Mouse (Mus musculus): Measurements from ENCODE around the gene Gm9040. TPM values are rescaled to one million over a fixed set of nuclear protein-coding genes. Genes with fewer than 3 reads are reported as not detected.
"Not testable (repeated sequence)": the region's sequence is repeated elsewhere in the genome, so short reads cannot be mapped to it uniquely, and the experiment has no call there.

The Gm9040 gene
- polyA plus RNA-seq (2015; fragmentation: Nextera tagmentation; extraction: Ambion mirVana), result not detected in 2 replicates

- no CpG with 5 or more reads among the region's 11 CpGs for WGBS
- not testable (repeated sequence) for H3K9me3 ChIP-seq (ENCODE audit: control insufficient read depth, low read length); H3K27me3 ChIP-seq (replicated peaks; ENCODE audit: control insufficient read depth, insufficient read depth, low read length); H3K36me3 ChIP-seq (ENCODE audit: control insufficient read depth, insufficient read depth, low read length); H3K4me2 ChIP-seq (ENCODE audit: low read length); H3K4me3 ChIP-seq (ENCODE audit: low read length); ATAC-seq; H3K4me1 ChIP-seq (ENCODE audit: control insufficient read depth, insufficient read depth, low read depth, low read length); H3K9ac ChIP-seq (ENCODE audit: low read depth, low read length); H3K27ac ChIP-seq (ENCODE audit: low read depth, low read length)
Observed at GRCm38 (mm10) chr10:118326869-118327268, at the start of gene Gm9040. Gm9040 (minus strand) TSS chr10:118326969.

- 0 out of 2 replicates have a peak overlapping the region, but pooled peaks have one; percentile 4 for H3K4me3 ChIP-seq (ENCODE audit: low read length)
- no peaks in the 10 kb centered on the region for H3K4me1 ChIP-seq (ENCODE audit: control insufficient read depth, insufficient read depth, low read depth, low read length)
- H3K9me3 ChIP-seq (ENCODE audit: control insufficient read depth, low read length), result no peaks in the 10 kb centered on the region
- WGBS, result 4% methylated on average over 10 of the region's 10 CpGs
- peak overlapping the region; percentile 45 for H3K4me2 ChIP-seq (ENCODE audit: low read length)
- H3K27me3 ChIP-seq (replicated peaks; ENCODE audit: control insufficient read depth, insufficient read depth, low read length), result no peaks in the 10 kb centered on the region
- no peaks in the 10 kb centered on the region for H3K36me3 ChIP-seq (ENCODE audit: control insufficient read depth, insufficient read depth, low read length)
- H3K9ac ChIP-seq (ENCODE audit: low read depth, low read length), result no peak overlapping the region; the same call in none of the 2 replicates
- no peak overlapping the region for H3K27ac ChIP-seq (ENCODE audit: low read depth, low read length)
- ATAC-seq, result peak; percentile 95
Observed at GRCm38 (mm10) chr10:118370443-118370842, 43.7 kb upstream of the Gm9040 start.

- H3K9me3 ChIP-seq (ENCODE audit: control insufficient read depth, low read length), result no peaks in the 10 kb centered on the region
- H3K36me3 ChIP-seq (ENCODE audit: control insufficient read depth, insufficient read depth, low read length), result no peaks in the 10 kb centered on the region
- no peak for ATAC-seq
- no peak overlapping the region for H3K9ac ChIP-seq (ENCODE audit: low read depth, low read length)
- no peak overlapping the region for H3K4me2 ChIP-seq (ENCODE audit: low read length)
- H3K27ac ChIP-seq (ENCODE audit: low read depth, low read length), result no peak overlapping the region
- no peaks in the 10 kb centered on the region for H3K4me1 ChIP-seq (ENCODE audit: control insufficient read depth, insufficient read depth, low read depth, low read length)
- H3K4me3 ChIP-seq (ENCODE audit: low read length), result no peak overlapping the region
- 89% methylated on average over 9 of the region's 9 CpGs for WGBS
- H3K27me3 ChIP-seq (replicated peaks; ENCODE audit: control insufficient read depth, insufficient read depth, low read length), result no peaks in the 10 kb centered on the region
Observed at GRCm38 (mm10) chr10:118369518-118369917, 42.7 kb upstream of the Gm9040 start.

GRCm38 (mm10) chr10:118354005-118354404 lies 27.2 kb upstream of the Gm9040 start, which contains the start of gene Gm9049:
Gm9049 (minus strand) TSS chr10:118354105.
- no CpG with 5 or more reads among the region's 11 CpGs for WGBS

GRCm38 (mm10) chr10:118348579-118348978 lies 21.8 kb upstream of the Gm9040 start, which contains the start of gene Gm9048:
Gm9048 (minus strand) TSS chr10:118348679.
- WGBS, result 100% methylated on average over 1 of the region's 14 CpGs
- H3K9ac ChIP-seq (ENCODE audit: low read depth, low read length); H3K4me2 ChIP-seq (ENCODE audit: low read length); H3K9me3 ChIP-seq (ENCODE audit: control insufficient read depth, low read length); H3K4me1 ChIP-seq (ENCODE audit: control insufficient read depth, insufficient read depth, low read depth, low read length); ATAC-seq; H3K36me3 ChIP-seq (ENCODE audit: control insufficient read depth, insufficient read depth, low read length); H3K27ac ChIP-seq (ENCODE audit: low read depth, low read length); H3K4me3 ChIP-seq (ENCODE audit: low read length); H3K27me3 ChIP-seq (replicated peaks; ENCODE audit: control insufficient read depth, insufficient read depth, low read length): not testable (repeated sequence)

More at GRCm38 (mm10) chr10:118354005-118354404, 27.2 kb upstream of the Gm9040 start, which contains the start of gene Gm9049:
- H3K9ac ChIP-seq (ENCODE audit: low read depth, low read length); H3K27me3 ChIP-seq (replicated peaks; ENCODE audit: control insufficient read depth, insufficient read depth, low read length); H3K9me3 ChIP-seq (ENCODE audit: control insufficient read depth, low read length); H3K4me3 ChIP-seq (ENCODE audit: low read length); H3K4me1 ChIP-seq (ENCODE audit: control insufficient read depth, insufficient read depth, low read depth, low read length); H3K27ac ChIP-seq (ENCODE audit: low read depth, low read length); H3K36me3 ChIP-seq (ENCODE audit: control insufficient read depth, insufficient read depth, low read length); H3K4me2 ChIP-seq (ENCODE audit: low read length); ATAC-seq: not testable (repeated sequence)

GRCm38 (mm10) chr10:118343155-118343554 lies 16.4 kb upstream of the Gm9040 start, which contains the start of gene Gm9046:
Gm9046 (minus strand) TSS chr10:118343255.
- H3K9me3 ChIP-seq (ENCODE audit: control insufficient read depth, low read length); H3K27me3 ChIP-seq (replicated peaks; ENCODE audit: control insufficient read depth, insufficient read depth, low read length); H3K27ac ChIP-seq (ENCODE audit: low read depth, low read length); ATAC-seq; H3K4me2 ChIP-seq (ENCODE audit: low read length); H3K4me1 ChIP-seq (ENCODE audit: control insufficient read depth, insufficient read depth, low read depth, low read length); H3K9ac ChIP-seq (ENCODE audit: low read depth, low read length); H3K36me3 ChIP-seq (ENCODE audit: control insufficient read depth, insufficient read depth, low read length); H3K4me3 ChIP-seq (ENCODE audit: low read length): not testable (repeated sequence)
- WGBS, result no CpG with 5 or more reads among the region's 14 CpGs

GRCm38 (mm10) chr10:118337731-118338130 lies 11.0 kb upstream of the Gm9040 start, which contains the start of gene Gm9045:
Gm9045 (minus strand) TSS chr10:118337831.
- WGBS, result no CpG with 5 or more reads among the region's 14 CpGs

GRCm38 (mm10) chr10:118332308-118332707 lies 5.5 kb upstream of the Gm9040 start, which contains the start of gene Gm9044:
Gm9044 (minus strand) TSS chr10:118332408.
- H3K4me3 ChIP-seq (ENCODE audit: low read length); H3K27me3 ChIP-seq (replicated peaks; ENCODE audit: control insufficient read depth, insufficient read depth, low read length); H3K9ac ChIP-seq (ENCODE audit: low read depth, low read length); H3K36me3 ChIP-seq (ENCODE audit: control insufficient read depth, insufficient read depth, low read length); H3K4me1 ChIP-seq (ENCODE audit: control insufficient read depth, insufficient read depth, low read depth, low read length); ATAC-seq; H3K4me2 ChIP-seq (ENCODE audit: low read length); H3K27ac ChIP-seq (ENCODE audit: low read depth, low read length); H3K9me3 ChIP-seq (ENCODE audit: control insufficient read depth, low read length): not testable (repeated sequence)
- no CpG with 5 or more reads among the region's 14 CpGs for WGBS

More at GRCm38 (mm10) chr10:118337731-118338130, 11.0 kb upstream of the Gm9040 start, which contains the start of gene Gm9045:
- H3K9ac ChIP-seq (ENCODE audit: low read depth, low read length); H3K4me2 ChIP-seq (ENCODE audit: low read length); H3K9me3 ChIP-seq (ENCODE audit: control insufficient read depth, low read length); H3K4me1 ChIP-seq (ENCODE audit: control insufficient read depth, insufficient read depth, low read depth, low read length); H3K4me3 ChIP-seq (ENCODE audit: low read length); H3K27ac ChIP-seq (ENCODE audit: low read depth, low read length); ATAC-seq; H3K36me3 ChIP-seq (ENCODE audit: control insufficient read depth, insufficient read depth, low read length); H3K27me3 ChIP-seq (replicated peaks; ENCODE audit: control insufficient read depth, insufficient read depth, low read length): not testable (repeated sequence)

GRCm38 (mm10) chr10:118319024-118319423 lies 7.7 kb downstream of the Gm9040 start:
- ATAC-seq, result no peak
- Histone ChIP-seq H3K4me1 (ENCODE audit: control insufficient read depth, insufficient read depth, low read depth, low read length) (no peaks in the 10 kb centered on the region), H3K27ac (ENCODE audit: low read depth, low read length) (no peak overlapping the region), H3K9ac (ENCODE audit: low read depth, low read length) (no peak overlapping the region), H3K9me3 (ENCODE audit: control insufficient read depth, low read length) (no peaks in the 10 kb centered on the region), H3K4me2 (ENCODE audit: low read length) (no peak overlapping the region), H3K36me3 (ENCODE audit: control insufficient read depth, insufficient read depth, low read length) (no peaks in the 10 kb centered on the region), H3K4me3 (ENCODE audit: low read length) (no peak overlapping the region), H3K27me3 (replicated peaks; ENCODE audit: control insufficient read depth, insufficient read depth, low read length) (no peaks in the 10 kb centered on the region)
- 87% methylated on average over 8 of the region's 8 CpGs for WGBS
